Mouse (Mus musculus) ES-Bruce4 (cell line): ENCODE results near the gene Ksr1. TPM values are rescaled to one million over a fixed set of nuclear protein-coding genes. Genes with fewer than 3 reads are reported as not detected.

Experiments used
- H3K27ac ChIP-seq: 2 replicates; pipeline ENCODE4 v1.5.1; 2012; ENCODE audit warnings: low read length, inconsistent platforms; ENCODE audit not compliant: insufficient read depth
- H3K27me3 ChIP-seq: 2 replicates; pipeline ENCODE4 v1.6.1; 2012; ENCODE audit warnings: mild to moderate bottlenecking, low read length, inconsistent platforms; ENCODE audit not compliant: control insufficient read depth, poor library complexity, insufficient read depth, severe bottlenecking
- H3K36me3 ChIP-seq: 2 replicates; pipeline ENCODE4 v1.6.1; 2012; ENCODE audit warnings: inconsistent platforms, mild to moderate bottlenecking, low read length, moderate library complexity; ENCODE audit not compliant: control insufficient read depth, poor library complexity, insufficient read depth, severe bottlenecking
- H3K4me1 ChIP-seq: one replicate; pipeline ENCODE4 v1.8.1; 2011; ENCODE audit warnings: low read length; ENCODE audit not compliant: control insufficient read depth, insufficient read depth
- H3K4me3 ChIP-seq: 2 replicates; pipeline ENCODE4 v1.5.1; 2011; ENCODE audit warnings: low read depth, mild to moderate bottlenecking, low read length
- H3K9ac ChIP-seq: 2 replicates; pipeline ENCODE4 v1.6.1; 2012; ENCODE audit warnings: low read depth, mild to moderate bottlenecking, inconsistent platforms; ENCODE audit not compliant: poor library complexity, severe bottlenecking
- H3K9me3 ChIP-seq: replicated peaks from 2 replicates; pipeline ENCODE4 v1.6.1; 2012; ENCODE audit warnings: mild to moderate bottlenecking, low read length, inconsistent platforms; ENCODE audit not compliant: control insufficient read depth, poor library complexity, insufficient read depth, severe bottlenecking
- CTCF ChIP-seq: IDR thresholded peaks from one replicate; pipeline ENCODE4 v1.8.1; 2011; ENCODE audit warnings: low read depth, low read length
- EP300 ChIP-seq: IDR thresholded peaks from 2 replicates; pipeline ENCODE4 v1.6.1; 2011; ENCODE audit warnings: low read depth, low read length; ENCODE audit not compliant: insufficient read depth
- POLR2A ChIP-seq: IDR thresholded peaks from one replicate; pipeline ENCODE4 v1.8.1; 2011; ENCODE audit warnings: low read length; ENCODE audit not compliant: insufficient read depth
- polyA plus RNA-seq: library from polyadenylated mRNA; stranded (reverse); fragments of >200 nt; gene quantifications from 2 replicates; pipeline ENCODE4 v1.2.4, GENCODE M21; 2011; ENCODE audit warnings: low read depth; ENCODE audit not compliant: missing spikeins, insufficient read depth, insufficient read length

Gene Ksr1
- polyA plus RNA-seq, 1 experiment: 7.7 TPM

GRCm38 (mm10) chr11:79134416-79135104 lies 11.6 kb downstream of the Ksr1 start:
- Histone ChIP-seq H3K9ac (0 out of 2 replicates have a peak overlapping the region, but pooled peaks have one; percentile 13), H3K4me1 (peaks cover 13% of the 10 kb centered on the region), H3K27ac (no peak overlapping the region), H3K36me3 (no peaks in the 10 kb centered on the region), H3K4me3 (no peak overlapping the region), H3K9me3 (no peaks in the 10 kb centered on the region), H3K27me3 (no peaks in the 10 kb centered on the region)
- TF ChIP-seq POLR2A: no peak
- TF ChIP-seq CTCF: no peak
- TF ChIP-seq EP300: no peak

- no peak for TF ChIP-seq POLR2A
- TF ChIP-seq EP300: no peak
- no peak for TF ChIP-seq CTCF
- Histone ChIP-seq H3K9ac (no peak overlapping the region), H3K4me1 (peaks cover 18% of the 10 kb centered on the region)
Measured at GRCm38 (mm10) chr11:79133961-79134360, 12.2 kb downstream of the Ksr1 start.

GRCm38 (mm10) chr11:79133051-79133450 lies 13.2 kb downstream of the Ksr1 start:
- no peak overlapping the region for H3K4me3 ChIP-seq
- no peak overlapping the region for H3K27ac ChIP-seq
- no peaks in the 10 kb centered on the region for H3K36me3 ChIP-seq
- H3K9me3 ChIP-seq: no peaks in the 10 kb centered on the region
- H3K27me3 ChIP-seq: no peaks in the 10 kb centered on the region
- peaks cover 18% of the 10 kb centered on the region for H3K4me1 ChIP-seq
- H3K9ac ChIP-seq: no peak overlapping the region
- no peak for TF ChIP-seq POLR2A
- TF ChIP-seq EP300: no peak
- no peak for TF ChIP-seq CTCF

More at GRCm38 (mm10) chr11:79133961-79134360, 12.2 kb downstream of the Ksr1 start:
- no peak overlapping the region for H3K4me3 ChIP-seq
- no peaks in the 10 kb centered on the region for H3K9me3 ChIP-seq
- no peak overlapping the region for H3K27ac ChIP-seq
- no peaks in the 10 kb centered on the region for H3K27me3 ChIP-seq
- H3K36me3 ChIP-seq: no peaks in the 10 kb centered on the region

GRCm38 (mm10) chr11:79131949-79132411 lies 14.2 kb downstream of the Ksr1 start:
- Histone ChIP-seq H3K4me1 (peaks cover 18% of the 10 kb centered on the region), H3K27me3 (no peaks in the 10 kb centered on the region), H3K27ac (no peak overlapping the region), H3K9ac (peak overlapping the region; percentile 16; the same call in 1 of the 2 replicates), H3K9me3 (no peaks in the 10 kb centered on the region), H3K4me3 (no peak overlapping the region), H3K36me3 (no peaks in the 10 kb centered on the region)
- TF ChIP-seq POLR2A (no peak), CTCF (no peak), EP300 (no peak)

GRCm38 (mm10) chr11:79129388-79130356 lies 16.5 kb downstream of the Ksr1 start:
- TF ChIP-seq EP300 (no peak), POLR2A (no peak), CTCF (no peak)
- H3K27me3 ChIP-seq: no peaks in the 10 kb centered on the region
- no peak overlapping the region for H3K27ac ChIP-seq
- no peaks in the 10 kb centered on the region for H3K9me3 ChIP-seq
- H3K4me1 ChIP-seq: peaks cover 17% of the 10 kb centered on the region
- no peaks in the 10 kb centered on the region for H3K36me3 ChIP-seq
- no peak overlapping the region for H3K9ac ChIP-seq
- no peak overlapping the region for H3K4me3 ChIP-seq
